Mouse (Mus musculus): ENCODE measurements around the gene Gm12569. TPM values are rescaled to one million over a fixed set of nuclear protein-coding genes. Genes with fewer than 3 reads are reported as not detected.

Gene Gm12569
- not detected in 2 replicates for polyA plus RNA-seq (2014; fragmentation: Nextera tagmentation; extraction: Ambion mirVana)

- Histone ChIP-seq H3K4me3 (ENCODE audit: low read depth, low read length) (no peak within 1 kb of the TSS), H3K27ac (ENCODE audit: low read length) (no peak within 1 kb of the TSS), H3K27me3 (ENCODE audit: control insufficient read depth, insufficient read depth, low read length) (no peaks in the 10 kb centered on the region), H3K9ac (replicated peaks; ENCODE audit: low read depth, low read length) (no peak within 1 kb of the TSS), H3K4me1 (ENCODE audit: control insufficient read depth, insufficient read depth, low read length) (no peaks in the 10 kb centered on the region), H3K36me3 (ENCODE audit: control insufficient read depth, insufficient read depth, low read length) (no peaks in the 10 kb centered on the region), H3K9me3 (ENCODE audit: control insufficient read depth, low read depth, low read length) (no peaks in the 10 kb centered on the region), H3K4me2 (replicated peaks; ENCODE audit: low read depth, low read length) (no peak within 1 kb of the TSS)
- WGBS = 92% methylated on average over 11 of the region's 11 CpGs
- ATAC-seq (ENCODE audit: insufficient number of reproducible peaks, insufficient read depth, low FRiP score, low read depth) = no peak
Observed at GRCm38 (mm10) chr11:51220308-51220707, at the start of gene Gm12569. Gene Gm12569 (plus strand): TSS chr11:51220473.

GRCm38 (mm10) chr11:51202726-51203125 lies 17.5 kb upstream of the Gm12569 start:
- H3K9ac ChIP-seq (replicated peaks; ENCODE audit: low read depth, low read length) = no peak overlapping the region
- H3K4me1 ChIP-seq (ENCODE audit: control insufficient read depth, insufficient read depth, low read length) = no peaks in the 10 kb centered on the region
- H3K4me2 ChIP-seq (replicated peaks; ENCODE audit: low read depth, low read length) = no peak overlapping the region
- H3K27me3 ChIP-seq (ENCODE audit: control insufficient read depth, insufficient read depth, low read length) = no peaks in the 10 kb centered on the region
- no peaks in the 10 kb centered on the region for H3K36me3 ChIP-seq (ENCODE audit: control insufficient read depth, insufficient read depth, low read length)
- ATAC-seq (ENCODE audit: insufficient number of reproducible peaks, insufficient read depth, low FRiP score, low read depth) = no peak
- no peaks in the 10 kb centered on the region for H3K9me3 ChIP-seq (ENCODE audit: control insufficient read depth, low read depth, low read length)
- WGBS = 83% methylated on average over 5 of the region's 5 CpGs
- no peak overlapping the region for H3K4me3 ChIP-seq (ENCODE audit: low read depth, low read length)
- H3K27ac ChIP-seq (ENCODE audit: low read length) = no peak overlapping the region

- Histone ChIP-seq H3K4me1 (ENCODE audit: control insufficient read depth, insufficient read depth, low read length) (no peaks in the 10 kb centered on the region), H3K4me3 (ENCODE audit: low read depth, low read length) (no peak overlapping the region)
- 75% methylated on average over 3 of the region's 3 CpGs for WGBS
Observed at GRCm38 (mm10) chr11:51207758-51208157, 12.5 kb upstream of the Gm12569 start.

GRCm38 (mm10) chr11:51211426-51211825 lies 8.8 kb upstream of the Gm12569 start:
- ATAC-seq (ENCODE audit: insufficient number of reproducible peaks, insufficient read depth, low FRiP score, low read depth) = no peak
- Histone ChIP-seq H3K27ac (ENCODE audit: low read length) (no peak overlapping the region), H3K4me3 (ENCODE audit: low read depth, low read length) (no peak overlapping the region), H3K9me3 (ENCODE audit: control insufficient read depth, low read depth, low read length) (no peaks in the 10 kb centered on the region), H3K9ac (replicated peaks; ENCODE audit: low read depth, low read length) (no peak overlapping the region), H3K27me3 (ENCODE audit: control insufficient read depth, insufficient read depth, low read length) (no peaks in the 10 kb centered on the region), H3K4me2 (replicated peaks; ENCODE audit: low read depth, low read length) (no peak overlapping the region), H3K36me3 (ENCODE audit: control insufficient read depth, insufficient read depth, low read length) (no peaks in the 10 kb centered on the region), H3K4me1 (ENCODE audit: control insufficient read depth, insufficient read depth, low read length) (no peaks in the 10 kb centered on the region)
- WGBS = 85% methylated on average over 5 of the region's 5 CpGs

More at GRCm38 (mm10) chr11:51207758-51208157, 12.5 kb upstream of the Gm12569 start:
- Histone ChIP-seq H3K27me3 (ENCODE audit: control insufficient read depth, insufficient read depth, low read length) (no peaks in the 10 kb centered on the region), H3K36me3 (ENCODE audit: control insufficient read depth, insufficient read depth, low read length) (no peaks in the 10 kb centered on the region), H3K4me2 (replicated peaks; ENCODE audit: low read depth, low read length) (no peak overlapping the region), H3K9ac (replicated peaks; ENCODE audit: low read depth, low read length) (no peak overlapping the region), H3K9me3 (ENCODE audit: control insufficient read depth, low read depth, low read length) (no peaks in the 10 kb centered on the region), H3K27ac (ENCODE audit: low read length) (no peak overlapping the region)
- no peak for ATAC-seq (ENCODE audit: insufficient number of reproducible peaks, insufficient read depth, low FRiP score, low read depth)

- WGBS = 89% methylated on average over 7 of the region's 7 CpGs
- Histone ChIP-seq H3K4me1 (ENCODE audit: control insufficient read depth, insufficient read depth, low read length) (no peaks in the 10 kb centered on the region), H3K9me3 (ENCODE audit: control insufficient read depth, low read depth, low read length) (no peaks in the 10 kb centered on the region)
Observed at GRCm38 (mm10) chr11:51214021-51214420, 6.3 kb upstream of the Gm12569 start.

GRCm38 (mm10) chr11:51219396-51219980 lies 785 bp upstream of the Gm12569 start:
- H3K9me3 ChIP-seq (ENCODE audit: control insufficient read depth, low read depth, low read length) = no peaks in the 10 kb centered on the region
- H3K4me3 ChIP-seq (ENCODE audit: low read depth, low read length) = no peak overlapping the region
- no peaks in the 10 kb centered on the region for H3K27me3 ChIP-seq (ENCODE audit: control insufficient read depth, insufficient read depth, low read length)
- no peak overlapping the region for H3K9ac ChIP-seq (replicated peaks; ENCODE audit: low read depth, low read length)
- 83% methylated on average over 12 of the region's 12 CpGs for WGBS
- no peaks in the 10 kb centered on the region for H3K4me1 ChIP-seq (ENCODE audit: control insufficient read depth, insufficient read depth, low read length)
- no peaks in the 10 kb centered on the region for H3K36me3 ChIP-seq (ENCODE audit: control insufficient read depth, insufficient read depth, low read length)
- H3K4me2 ChIP-seq (replicated peaks; ENCODE audit: low read depth, low read length) = no peak overlapping the region
- no peak overlapping the region for H3K27ac ChIP-seq (ENCODE audit: low read length)
- ATAC-seq (ENCODE audit: insufficient number of reproducible peaks, insufficient read depth, low FRiP score, low read depth) = no peak

More at GRCm38 (mm10) chr11:51214021-51214420, 6.3 kb upstream of the Gm12569 start:
- Histone ChIP-seq H3K36me3 (ENCODE audit: control insufficient read depth, insufficient read depth, low read length) (no peaks in the 10 kb centered on the region), H3K27ac (ENCODE audit: low read length) (no peak overlapping the region), H3K9ac (replicated peaks; ENCODE audit: low read depth, low read length) (no peak overlapping the region), H3K27me3 (ENCODE audit: control insufficient read depth, insufficient read depth, low read length) (no peaks in the 10 kb centered on the region), H3K4me2 (replicated peaks; ENCODE audit: low read depth, low read length) (no peak overlapping the region), H3K4me3 (ENCODE audit: low read depth, low read length) (no peak overlapping the region)
- no peak for ATAC-seq (ENCODE audit: insufficient number of reproducible peaks, insufficient read depth, low FRiP score, low read depth)

GRCm38 (mm10) chr11:51227104-51227503 lies 6.8 kb downstream of the Gm12569 start:
- H3K4me3 ChIP-seq (ENCODE audit: low read depth, low read length) = no peak overlapping the region
- H3K9ac ChIP-seq (replicated peaks; ENCODE audit: low read depth, low read length) = no peak overlapping the region
- 87% methylated on average over 4 of the region's 4 CpGs for WGBS
- H3K4me1 ChIP-seq (ENCODE audit: control insufficient read depth, insufficient read depth, low read length) = no peaks in the 10 kb centered on the region
- H3K9me3 ChIP-seq (ENCODE audit: control insufficient read depth, low read depth, low read length) = no peaks in the 10 kb centered on the region
- H3K36me3 ChIP-seq (ENCODE audit: control insufficient read depth, insufficient read depth, low read length) = no peaks in the 10 kb centered on the region
- ATAC-seq (ENCODE audit: insufficient number of reproducible peaks, insufficient read depth, low FRiP score, low read depth) = no peak
- H3K27ac ChIP-seq (ENCODE audit: low read length) = no peak overlapping the region
- no peaks in the 10 kb centered on the region for H3K27me3 ChIP-seq (ENCODE audit: control insufficient read depth, insufficient read depth, low read length)
- H3K4me2 ChIP-seq (replicated peaks; ENCODE audit: low read depth, low read length) = no peak overlapping the region

GRCm38 (mm10) chr11:51234626-51235025 lies 14.4 kb downstream of the Gm12569 start:
- ATAC-seq (ENCODE audit: insufficient number of reproducible peaks, insufficient read depth, low FRiP score, low read depth) = no peak
- no peaks in the 10 kb centered on the region for H3K4me1 ChIP-seq (ENCODE audit: control insufficient read depth, insufficient read depth, low read length)
- WGBS = 85% methylated on average over 9 of the region's 9 CpGs

GRCm38 (mm10) chr11:51242897-51243296 lies 22.6 kb downstream of the Gm12569 start:
- Histone ChIP-seq H3K36me3 (ENCODE audit: control insufficient read depth, insufficient read depth, low read length) (no peaks in the 10 kb centered on the region), H3K27me3 (ENCODE audit: control insufficient read depth, insufficient read depth, low read length) (no peaks in the 10 kb centered on the region), H3K4me1 (ENCODE audit: control insufficient read depth, insufficient read depth, low read length) (no peaks in the 10 kb centered on the region), H3K9me3 (ENCODE audit: control insufficient read depth, low read depth, low read length) (no peaks in the 10 kb centered on the region), H3K27ac (ENCODE audit: low read length) (no peak overlapping the region), H3K4me3 (ENCODE audit: low read depth, low read length) (no peak overlapping the region), H3K9ac (replicated peaks; ENCODE audit: low read depth, low read length) (no peak overlapping the region), H3K4me2 (replicated peaks; ENCODE audit: low read depth, low read length) (no peak overlapping the region)
- ATAC-seq (ENCODE audit: insufficient number of reproducible peaks, insufficient read depth, low FRiP score, low read depth) = no peak
- WGBS = 89% methylated on average over 2 of the region's 2 CpGs

More at GRCm38 (mm10) chr11:51234626-51235025, 14.4 kb downstream of the Gm12569 start:
- H3K9me3 ChIP-seq (ENCODE audit: control insufficient read depth, low read depth, low read length) = no peaks in the 10 kb centered on the region
- H3K4me3 ChIP-seq (ENCODE audit: low read depth, low read length) = no peak overlapping the region
- no peaks in the 10 kb centered on the region for H3K36me3 ChIP-seq (ENCODE audit: control insufficient read depth, insufficient read depth, low read length)
- no peaks in the 10 kb centered on the region for H3K27me3 ChIP-seq (ENCODE audit: control insufficient read depth, insufficient read depth, low read length)
- H3K9ac ChIP-seq (replicated peaks; ENCODE audit: low read depth, low read length) = no peak overlapping the region
- H3K27ac ChIP-seq (ENCODE audit: low read length) = no peak overlapping the region
- no peak overlapping the region for H3K4me2 ChIP-seq (replicated peaks; ENCODE audit: low read depth, low read length)

Measured in stomach, embryonic 14.5 days (tissue).